Mouse (Mus musculus) neural tube, embryonic 10.5 days (tissue): ENCODE data around the gene P2ry2.

ENCODE experiments used
- DNase-seq: peaks from one replicate; pipeline ENCODE4 v3.0.0-alpha.2; 2017; ENCODE audit warnings: low spot score; ENCODE audit errors: extremely low spot score

P2ry2 gene

DNA sequence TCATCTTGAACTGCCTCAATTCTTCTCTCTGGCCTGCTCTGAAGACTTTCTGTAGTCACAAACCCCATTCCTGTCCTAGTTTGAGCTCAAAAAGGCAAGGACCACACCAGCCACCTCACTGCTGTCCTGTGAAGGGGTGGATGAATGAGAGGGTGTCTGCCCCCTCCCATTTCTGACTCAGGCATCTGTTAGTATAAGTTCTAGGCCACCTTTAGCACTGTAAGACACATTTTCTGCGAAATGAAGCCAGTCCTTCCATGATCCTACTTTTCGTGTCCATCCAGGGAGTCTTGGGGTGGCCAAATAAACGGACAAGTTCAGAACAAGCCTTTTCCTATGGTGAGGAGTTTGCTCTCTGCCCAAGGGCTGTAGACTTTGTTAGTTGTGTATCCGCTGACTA is at the start of gene P2ry2:
P2ry2 (minus strand) TSS at position 326 of the 400 bp plus-strand sequence.
- peak; percentile 18 for DNase-seq

DNA sequence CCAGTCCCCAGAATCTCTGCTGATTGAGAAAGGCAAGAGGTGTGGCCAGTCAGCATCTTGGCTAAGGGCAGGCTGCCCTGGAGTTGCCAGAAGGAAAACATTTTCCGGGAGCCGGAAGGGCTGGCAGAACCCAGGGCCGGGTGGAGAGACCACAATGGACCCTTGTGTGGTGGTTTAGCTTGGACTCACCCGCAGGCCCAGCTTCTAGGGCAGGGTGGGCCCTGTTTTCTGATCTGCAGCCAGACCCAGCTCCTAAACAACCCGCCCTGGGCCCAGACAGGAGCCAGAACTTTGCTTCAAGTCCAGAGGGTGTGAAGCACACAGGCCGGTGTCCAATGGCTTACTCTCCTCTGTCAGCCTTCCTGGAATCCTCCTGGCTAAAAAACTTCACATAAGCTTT is 49.6 kb upstream of the P2ry2 start:
- DNase-seq: no peak

DNA sequence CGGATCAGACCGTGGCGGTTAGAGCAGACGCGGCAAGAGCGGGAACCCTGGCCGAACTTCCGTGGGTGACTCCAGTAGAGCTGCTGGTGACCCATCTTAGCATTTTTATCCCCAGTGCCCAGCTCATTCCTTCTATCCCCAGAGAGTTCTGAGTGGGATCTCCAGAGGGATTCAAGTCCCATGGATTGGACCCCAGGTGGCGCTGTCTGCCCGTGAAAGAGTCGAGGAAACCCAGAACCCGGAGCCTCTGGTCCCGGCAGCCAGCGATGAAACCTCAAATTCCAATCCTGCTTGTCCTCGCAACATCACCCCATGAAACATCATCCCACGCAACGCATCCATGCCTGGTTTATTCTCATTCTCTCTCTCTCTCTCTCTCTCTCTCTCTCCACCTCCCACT is 48.7 kb upstream of the P2ry2 start:
- peak; percentile 83 for DNase-seq

DNA sequence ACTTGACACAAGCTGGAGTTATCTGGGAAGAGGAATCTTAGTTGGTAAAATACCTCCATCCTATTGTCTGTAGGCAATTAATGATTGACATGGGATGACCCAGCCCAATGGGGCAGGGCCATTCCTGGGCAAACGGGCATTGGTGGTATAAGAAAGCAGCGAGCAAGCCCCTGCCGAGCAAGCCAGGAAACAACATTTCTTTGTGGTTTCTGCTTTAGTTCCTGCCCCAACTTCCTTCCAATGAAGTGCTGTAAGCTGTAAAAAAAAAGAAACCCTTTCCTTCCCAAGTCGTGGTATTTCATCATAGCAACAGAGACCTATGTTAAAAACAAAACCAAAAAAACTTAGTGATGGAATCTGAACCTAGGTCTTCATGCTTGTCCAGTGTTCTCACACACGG is 47.8 kb upstream of the P2ry2 start:
- DNase-seq: no peak

DNA sequence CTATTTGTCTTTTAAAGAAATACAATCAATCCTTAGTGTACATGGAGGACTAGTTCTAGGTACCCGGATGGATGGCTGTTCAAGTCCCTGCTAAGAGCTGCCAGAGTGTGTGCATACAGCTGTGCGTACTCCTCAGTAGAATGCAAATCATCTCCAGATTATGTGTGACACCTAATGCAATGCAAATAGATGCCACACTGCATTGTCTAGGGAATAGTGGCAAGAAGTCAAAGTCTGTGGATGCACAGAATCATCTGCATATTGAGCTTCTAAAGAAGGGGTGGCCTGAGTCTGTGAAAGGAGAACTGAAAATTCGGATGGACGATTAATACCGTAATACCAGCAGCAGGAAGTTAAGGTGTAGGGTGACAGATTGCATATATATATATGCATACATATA is 46.5 kb upstream of the P2ry2 start:
- no peak for DNase-seq

DNA sequence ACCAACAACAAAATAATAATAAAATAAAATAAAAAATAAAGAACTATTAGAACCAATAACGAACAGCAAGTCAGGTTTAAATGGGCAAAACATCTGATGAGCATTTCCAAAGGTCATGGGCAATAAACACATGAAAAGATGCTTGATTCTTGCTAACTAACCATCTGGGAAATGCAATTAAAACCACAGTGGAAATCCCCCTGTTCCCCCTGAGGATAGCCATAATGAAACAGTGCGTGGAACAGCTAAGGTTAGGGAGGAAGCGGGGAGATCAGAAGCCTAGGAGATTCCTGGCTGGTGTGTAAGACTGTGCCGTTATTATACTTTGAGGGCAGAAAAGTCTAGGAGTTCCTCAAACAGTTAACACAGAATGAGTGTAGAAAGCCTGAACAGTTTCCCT is 44.6 kb upstream of the P2ry2 start:
- no peak for DNase-seq

DNA sequence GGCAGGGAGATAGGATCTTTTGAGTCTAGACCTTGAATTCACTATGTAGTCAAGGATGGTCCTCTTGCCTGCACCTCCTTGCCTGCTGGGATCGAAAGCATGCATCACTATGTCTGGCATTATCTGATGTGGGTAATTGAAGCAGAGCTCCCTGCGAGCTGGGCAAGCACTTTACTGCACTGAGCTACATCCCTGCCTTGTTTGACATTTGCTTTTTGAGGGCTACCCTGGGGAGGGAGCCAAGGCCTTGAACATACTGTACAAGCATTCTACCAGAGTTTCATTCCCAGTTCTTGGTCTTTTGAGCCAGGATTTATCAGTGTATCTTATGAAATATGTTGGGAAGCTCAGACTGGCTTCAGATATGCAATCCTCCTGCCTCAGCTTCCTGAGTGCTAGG is 40.5 kb upstream of the P2ry2 start:
- DNase-seq: no peak

DNA sequence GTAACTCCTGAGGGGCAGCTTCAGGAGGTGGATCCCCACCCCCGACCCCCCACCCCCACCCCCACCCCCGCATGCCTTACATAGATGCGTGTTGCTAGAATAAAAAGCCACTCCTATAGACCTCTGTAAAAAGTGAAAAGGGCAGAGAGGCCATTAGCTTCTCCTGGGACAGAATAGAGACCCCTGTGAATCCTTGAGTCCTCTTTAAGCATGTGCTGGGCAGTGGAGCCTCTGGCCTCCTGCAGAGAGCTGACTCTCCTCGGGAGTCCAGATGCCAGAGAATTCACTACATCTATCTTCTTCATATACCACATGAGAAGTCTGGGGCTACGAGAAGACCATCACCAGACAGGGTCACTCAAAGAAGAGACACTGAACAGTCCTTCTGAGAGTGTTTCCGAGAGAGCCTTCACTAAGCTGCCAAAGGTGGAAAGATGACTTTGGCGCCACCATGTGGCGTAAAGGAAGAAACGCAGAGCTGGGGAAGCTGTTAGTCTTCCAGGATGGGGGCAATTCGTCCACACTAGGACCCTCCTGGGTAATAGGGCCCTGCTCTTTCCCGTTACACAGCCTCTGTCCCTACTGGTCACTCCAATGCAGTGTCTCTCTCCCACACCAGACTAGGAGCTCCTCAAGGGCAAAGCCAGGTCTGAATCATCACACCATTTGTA is 39.0 kb upstream of the P2ry2 start:
- peak; percentile 69 for DNase-seq

DNA sequence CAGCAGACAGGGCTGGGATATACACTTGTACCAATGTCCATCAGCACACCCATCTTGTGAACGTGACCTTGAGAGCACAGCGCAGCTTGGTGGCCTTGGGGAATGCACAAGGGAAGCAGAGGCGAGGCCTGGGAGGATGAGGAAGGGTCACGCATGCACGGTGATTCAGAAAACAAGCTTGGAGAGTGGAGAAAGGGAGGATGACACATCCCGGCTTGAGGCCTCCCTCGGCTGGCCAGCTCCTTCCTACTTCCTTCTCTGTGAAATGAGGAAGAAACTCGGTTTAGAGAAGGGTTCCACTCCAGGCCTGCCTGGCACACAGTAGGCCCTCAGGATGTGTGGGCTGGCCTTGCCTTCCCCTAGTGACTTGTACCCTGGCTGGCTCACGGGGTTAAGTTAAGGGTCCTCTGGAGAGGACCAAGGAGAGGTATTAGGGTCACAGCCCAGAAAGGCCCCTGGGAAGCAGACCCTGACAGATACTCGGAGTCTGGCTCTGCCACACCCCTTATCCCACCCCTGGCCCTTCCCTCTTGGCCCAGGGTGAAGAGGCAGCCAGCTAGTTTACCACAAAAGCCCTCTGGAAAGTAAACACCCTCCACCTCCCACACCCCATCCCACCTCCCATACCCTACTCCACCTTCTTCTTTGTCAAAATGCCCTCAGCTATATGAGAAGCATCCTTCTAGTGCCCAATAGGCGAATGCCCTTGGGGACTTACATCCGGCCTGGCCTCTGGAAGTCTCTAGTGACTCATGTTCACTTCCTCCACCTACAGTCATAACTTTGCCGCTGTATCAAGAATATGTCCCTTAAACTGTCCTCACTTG is 38.3 kb upstream of the P2ry2 start:
- DNase-seq: no peak

DNA sequence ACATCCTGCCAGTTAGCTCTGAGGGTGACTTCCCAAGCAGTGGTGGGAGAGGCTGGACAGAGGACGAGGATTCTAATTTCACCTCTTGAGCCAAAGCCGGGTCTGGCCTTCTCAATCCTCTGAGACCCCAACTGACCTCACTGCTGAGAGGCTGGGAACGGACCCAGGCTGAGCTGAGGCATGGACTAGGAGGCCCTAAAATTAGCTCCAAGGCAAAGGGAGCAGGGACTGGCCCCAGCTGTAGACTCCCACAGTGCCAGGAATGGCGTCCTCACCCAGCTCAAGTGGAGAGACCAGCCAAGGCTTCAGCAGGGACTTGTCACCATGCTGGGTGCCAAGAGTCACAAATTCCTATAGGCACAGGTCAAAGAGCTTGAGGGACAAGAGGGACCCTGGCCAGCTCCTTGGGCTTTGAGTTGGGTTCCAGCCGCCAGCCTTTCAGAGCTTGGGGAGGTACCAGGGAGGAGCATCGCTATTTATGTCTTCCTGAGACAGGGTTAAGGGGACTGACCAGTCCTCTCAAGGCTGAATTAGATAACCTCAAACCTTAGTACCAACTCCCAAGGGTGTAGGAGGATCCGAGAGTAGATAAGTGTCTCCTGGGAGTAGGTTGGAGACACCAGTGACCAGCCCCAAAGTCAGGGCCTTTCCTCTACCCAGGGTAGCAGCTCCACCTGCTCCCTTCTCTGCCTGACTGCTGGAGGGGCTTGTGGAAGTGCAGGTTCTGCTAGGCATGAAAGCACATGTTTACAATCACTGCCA is 36.8 kb upstream of the P2ry2 start:
- no peak for DNase-seq

DNA sequence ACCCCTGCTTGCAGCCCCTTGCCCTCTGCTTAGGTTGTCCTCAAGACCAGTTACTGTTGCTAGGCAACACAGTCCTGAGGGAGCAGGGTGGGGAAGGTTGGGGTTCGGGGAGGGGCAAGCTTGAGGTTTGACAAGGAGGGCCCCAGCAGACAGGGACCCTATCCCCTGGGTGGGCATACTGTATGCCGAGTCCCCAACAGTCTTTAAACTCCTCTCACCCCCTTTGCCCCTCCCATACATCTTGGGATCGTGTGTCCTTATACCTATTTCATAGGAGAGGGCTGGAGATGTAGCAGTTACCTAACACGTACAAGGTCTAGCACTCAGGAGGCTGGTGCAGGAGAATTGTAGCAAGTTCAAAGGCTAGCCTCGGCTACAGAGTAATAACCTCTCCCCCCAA is 35.6 kb upstream of the P2ry2 start:
- DNase-seq: no peak

DNA sequence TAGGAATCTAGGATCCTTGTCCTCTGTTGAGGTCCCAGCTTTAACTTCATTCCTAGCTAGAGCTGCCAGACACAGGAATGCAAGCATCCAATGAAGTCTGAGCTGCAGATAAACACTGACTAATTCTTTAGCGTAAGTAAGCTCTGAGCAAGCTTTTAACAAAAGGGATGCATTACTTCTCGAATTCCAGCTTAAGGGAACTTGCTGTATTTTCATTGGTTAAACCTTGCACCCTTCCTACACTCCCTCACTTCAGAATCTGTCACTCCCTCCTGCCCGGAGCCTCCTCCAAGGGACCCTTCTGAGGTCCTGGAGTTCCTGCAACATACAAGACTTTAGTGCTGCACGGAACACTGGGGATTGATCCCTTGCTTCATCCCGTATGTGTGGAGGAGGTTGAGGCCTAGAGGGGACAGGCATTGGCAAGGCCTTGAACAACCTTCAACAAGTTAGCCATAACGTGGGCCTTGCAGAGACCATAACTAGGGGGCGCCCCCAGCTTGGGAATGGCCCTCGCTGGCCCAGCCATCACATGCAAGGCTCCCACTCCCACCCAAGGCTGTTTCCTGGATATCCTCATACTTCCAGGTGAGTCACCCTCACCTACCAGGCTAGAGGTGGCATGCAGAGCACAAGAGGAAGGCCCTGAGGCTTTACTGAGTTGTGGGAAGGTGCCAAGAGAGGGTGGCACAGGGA is 31.3 kb upstream of the P2ry2 start:
- DNase-seq: no peak

DNA sequence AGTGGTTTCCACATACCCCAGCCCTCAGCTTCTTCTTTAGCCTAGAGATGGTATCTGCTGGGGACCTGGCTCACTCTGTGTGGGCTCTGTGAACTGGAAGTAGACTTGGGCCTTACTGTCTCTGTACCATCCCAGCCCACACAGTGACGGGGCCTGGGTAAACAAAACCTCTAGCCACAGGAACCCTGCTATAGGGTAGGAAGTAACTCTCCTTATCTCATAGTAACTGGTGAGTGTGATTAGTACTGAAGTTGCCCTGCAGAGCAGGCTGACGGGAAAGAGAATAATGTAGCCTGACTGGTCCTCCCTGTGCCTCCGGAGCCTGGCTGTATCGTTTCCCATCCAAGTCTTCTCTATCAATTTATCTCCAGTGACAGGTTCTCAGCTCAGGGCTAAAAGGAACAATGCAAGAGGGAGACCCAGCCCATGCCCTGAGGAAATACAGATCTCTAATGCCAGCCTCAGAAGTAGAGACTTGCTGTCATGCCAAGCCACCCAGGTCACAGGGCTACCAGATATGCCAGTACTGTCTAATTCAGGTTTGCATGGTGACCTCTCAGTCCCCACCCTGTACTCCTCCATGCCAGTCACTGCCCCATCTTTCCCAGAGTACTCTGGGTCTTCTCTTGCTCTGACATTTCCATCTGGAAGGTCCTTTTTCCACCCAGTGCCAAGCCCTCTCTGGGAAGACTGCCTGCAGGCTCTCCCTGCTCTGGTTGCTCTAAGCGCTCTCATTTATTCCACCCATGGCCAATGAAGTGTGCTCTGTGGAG is 29.5 kb upstream of the P2ry2 start:
- DNase-seq: no peak

DNA sequence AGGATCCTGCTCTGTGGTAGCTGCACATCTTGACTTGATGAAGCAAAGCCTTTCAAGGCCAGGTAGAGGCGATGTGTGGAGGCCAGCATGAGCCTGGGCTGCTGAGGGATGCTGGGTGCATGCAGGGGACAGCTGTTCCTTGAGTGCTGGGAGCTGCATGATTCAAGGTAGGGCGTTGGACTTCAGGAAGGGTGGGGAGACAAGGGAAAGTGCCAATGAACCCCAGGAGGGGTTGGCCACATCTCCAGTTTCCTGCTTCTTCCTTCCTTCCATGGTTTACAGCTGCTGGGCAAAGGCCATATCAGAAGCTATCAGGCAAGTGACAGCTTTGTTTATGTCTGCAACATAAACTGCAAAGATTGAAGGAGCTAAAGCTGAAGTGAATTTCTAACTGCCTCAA is 28.9 kb upstream of the P2ry2 start:
- no peak for DNase-seq

DNA sequence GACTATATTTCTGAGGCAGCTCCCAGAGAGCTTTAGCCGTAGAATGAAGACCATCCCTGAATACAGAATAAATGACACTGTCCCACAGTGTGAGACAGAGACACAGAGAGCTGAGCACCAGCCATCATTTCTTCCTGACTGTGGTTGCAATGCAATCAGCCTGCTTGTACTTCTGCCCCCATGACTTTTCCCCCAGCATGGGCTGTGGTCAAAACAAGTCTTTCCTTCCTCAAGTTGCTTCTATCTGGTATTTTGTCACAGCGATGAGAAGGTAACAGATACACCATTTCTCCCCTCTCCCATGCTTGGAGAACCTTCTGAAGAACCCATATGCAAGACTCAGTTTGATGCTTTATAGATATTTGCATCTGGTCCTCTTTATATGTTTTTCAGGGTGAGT is 20.7 kb upstream of the P2ry2 start:
- no peak for DNase-seq

DNA sequence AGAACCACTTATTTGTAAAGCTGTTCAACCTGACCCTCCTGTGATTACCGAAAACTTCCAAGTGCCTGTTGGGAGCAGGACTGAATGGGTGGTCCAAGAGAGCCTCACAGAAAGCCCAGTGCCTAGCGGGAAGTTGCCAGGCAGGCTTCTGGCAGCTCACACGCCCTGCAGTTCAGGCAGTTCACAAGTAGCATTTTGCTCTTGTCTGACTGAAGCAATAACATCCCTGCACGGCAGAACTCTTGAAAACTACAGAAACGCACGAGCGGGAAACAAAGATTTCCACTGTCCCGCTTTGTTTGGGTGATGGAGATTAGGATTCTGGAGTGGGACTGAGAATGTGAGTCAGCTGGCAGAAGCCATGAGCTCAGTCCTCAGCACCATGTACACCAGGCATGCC is 18.6 kb upstream of the P2ry2 start:
- no peak for DNase-seq

DNA sequence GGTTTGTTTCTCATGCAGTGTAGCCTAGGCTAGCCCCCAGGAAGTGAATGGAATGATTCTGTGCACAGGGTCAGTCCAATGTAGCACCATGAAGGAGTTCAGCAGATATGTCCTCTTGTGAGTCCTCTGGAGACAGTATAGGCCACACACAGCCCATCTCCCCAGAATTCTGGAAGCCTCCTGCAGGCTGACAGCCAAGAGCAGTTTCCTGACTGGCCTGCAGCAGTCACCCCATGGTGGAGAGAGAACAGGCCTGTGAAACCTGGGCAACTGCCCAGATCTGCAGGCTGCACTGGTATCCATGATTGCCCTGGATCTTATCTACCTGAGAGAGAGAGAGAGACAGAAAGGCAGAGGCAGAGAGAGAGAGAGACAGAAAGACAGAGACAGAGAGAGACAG is 18.1 kb upstream of the P2ry2 start:
- no peak for DNase-seq

DNA sequence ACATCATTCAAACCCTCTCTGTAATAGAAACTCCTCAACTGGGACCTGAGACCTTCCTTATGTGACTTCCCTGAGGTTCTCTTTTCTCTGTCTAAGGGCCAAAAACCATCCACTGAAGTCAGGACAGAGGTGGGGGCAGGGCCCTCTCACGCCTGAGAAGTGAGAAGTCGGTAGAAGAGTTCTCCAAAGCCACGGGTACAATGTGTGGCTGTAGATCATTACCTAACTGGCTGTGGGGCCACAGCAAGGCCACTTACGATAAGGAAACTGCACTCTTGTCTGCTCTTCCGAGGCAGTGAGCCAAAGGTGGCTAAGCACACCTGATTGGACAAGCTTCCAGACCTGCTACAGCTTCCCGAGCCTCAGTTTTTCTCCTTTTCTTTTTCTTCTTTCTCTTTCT is 16.8 kb upstream of the P2ry2 start:
- no peak for DNase-seq

DNA sequence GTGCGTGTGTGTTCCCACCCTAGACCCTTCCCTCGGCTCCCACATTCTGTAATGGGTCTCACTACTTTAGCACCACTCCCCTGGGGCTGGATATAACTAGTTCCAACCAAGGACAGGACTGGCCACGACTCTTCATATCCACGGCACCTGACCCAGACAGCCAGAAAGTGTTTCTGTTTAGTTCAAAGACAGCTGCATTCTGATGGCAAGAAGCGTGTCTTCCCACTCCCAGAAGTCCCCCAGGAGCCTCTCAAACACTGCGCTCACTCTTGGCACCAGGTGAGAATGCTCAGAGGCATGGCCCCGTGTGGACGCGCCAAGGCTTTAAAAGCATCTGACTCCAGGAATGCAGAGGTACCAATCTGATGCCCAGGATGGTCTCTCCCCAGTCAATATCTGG is 16.3 kb upstream of the P2ry2 start:
- DNase-seq: no peak

DNA sequence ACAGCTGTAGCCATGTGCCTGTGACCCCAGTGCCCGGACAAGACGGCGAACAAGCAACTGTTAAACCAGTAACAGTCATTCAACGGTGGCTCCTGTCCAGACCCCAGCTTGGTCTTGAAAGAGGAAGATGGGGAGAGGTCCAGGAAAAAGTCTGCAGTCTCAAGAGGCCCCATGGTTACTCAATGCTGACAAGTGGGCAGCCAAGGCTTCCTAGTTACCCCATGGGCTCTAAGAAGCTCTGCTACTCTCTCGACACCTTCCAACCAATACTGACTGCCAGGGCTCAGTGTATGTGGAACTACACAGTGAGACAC is 15.7 kb upstream of the P2ry2 start:
- DNase-seq: no peak
